Mouse (Mus musculus) hindbrain, embryonic 15.5 days (tissue): Measurements from ENCODE around the gene Nxnl2. TPM values are rescaled to one million over a fixed set of nuclear protein-coding genes. Genes with fewer than 3 reads are reported as not detected.

Source experiments
- ATAC-seq: fragments of 200-750 bp; cut with Nextera tagmentation; 2 replicates; pipeline ENCODE4 v1.8.0; 2017; ENCODE audit warnings: low read depth, moderate number of reproducible peaks, moderate TSS enrichment; ENCODE audit not compliant: low FRiP score
- H3K27ac ChIP-seq: fragments of 300-500 bp; sonication (generic); replicated peaks from 2 replicates; pipeline ENCODE4 v1.5.1; 2015; ENCODE audit warnings: mild to moderate bottlenecking, inconsistent platforms
- H3K27me3 ChIP-seq: fragments of 300-500 bp; sonication (generic); 2 replicates; pipeline ENCODE4 v1.6.1; 2015; ENCODE audit warnings: control low read depth, inconsistent platforms
- H3K36me3 ChIP-seq: fragments of 300-500 bp; sonication (generic); 2 replicates; pipeline ENCODE4 v1.6.1; 2015; ENCODE audit warnings: control low read depth, inconsistent platforms
- H3K4me1 ChIP-seq: fragments of 300-500 bp; sonication (generic); replicated peaks from 2 replicates; pipeline ENCODE4 v1.6.1; 2015; ENCODE audit warnings: control low read depth, inconsistent platforms
- H3K4me2 ChIP-seq: fragments of 300-500 bp; sonication (generic); 2 replicates; pipeline ENCODE4 v1.6.1; 2015; ENCODE audit warnings: moderate library complexity, mild to moderate bottlenecking, inconsistent platforms
- H3K4me3 ChIP-seq: fragments of 300-500 bp; sonication (generic); 2 replicates; pipeline ENCODE4 v1.5.1; 2015; ENCODE audit warnings: mild to moderate bottlenecking, inconsistent platforms
- H3K9ac ChIP-seq: fragments of 300-500 bp; sonication (generic); 2 replicates; pipeline ENCODE4 v1.6.1; 2015; ENCODE audit warnings: inconsistent platforms
- H3K9me3 ChIP-seq: fragments of 300-500 bp; sonication (generic); 2 replicates; pipeline ENCODE4 v1.6.1; 2016; ENCODE audit warnings: control low read depth, inconsistent platforms
- WGBS: fragments of 180-500 bp; shearing (Covaris S2); methylation state at CpG from one replicate; pipeline ENCODE4 v1.1.7; 2015; 5-methylcytosine and 5-hydroxymethylcytosine counted together
- polyA plus RNA-seq: library from polyadenylated mRNA; unstranded; fragments of >200 nt; fragmentation: Nextera tagmentation; extraction: Ambion mirVana; gene quantifications from 2 replicates; pipeline ENCODE4 v1.2.1, GENCODE M21; 2015

Gene Nxnl2
- polyA plus RNA-seq, result 3.4 and 4.0 TPM in 2 replicates

DNA sequence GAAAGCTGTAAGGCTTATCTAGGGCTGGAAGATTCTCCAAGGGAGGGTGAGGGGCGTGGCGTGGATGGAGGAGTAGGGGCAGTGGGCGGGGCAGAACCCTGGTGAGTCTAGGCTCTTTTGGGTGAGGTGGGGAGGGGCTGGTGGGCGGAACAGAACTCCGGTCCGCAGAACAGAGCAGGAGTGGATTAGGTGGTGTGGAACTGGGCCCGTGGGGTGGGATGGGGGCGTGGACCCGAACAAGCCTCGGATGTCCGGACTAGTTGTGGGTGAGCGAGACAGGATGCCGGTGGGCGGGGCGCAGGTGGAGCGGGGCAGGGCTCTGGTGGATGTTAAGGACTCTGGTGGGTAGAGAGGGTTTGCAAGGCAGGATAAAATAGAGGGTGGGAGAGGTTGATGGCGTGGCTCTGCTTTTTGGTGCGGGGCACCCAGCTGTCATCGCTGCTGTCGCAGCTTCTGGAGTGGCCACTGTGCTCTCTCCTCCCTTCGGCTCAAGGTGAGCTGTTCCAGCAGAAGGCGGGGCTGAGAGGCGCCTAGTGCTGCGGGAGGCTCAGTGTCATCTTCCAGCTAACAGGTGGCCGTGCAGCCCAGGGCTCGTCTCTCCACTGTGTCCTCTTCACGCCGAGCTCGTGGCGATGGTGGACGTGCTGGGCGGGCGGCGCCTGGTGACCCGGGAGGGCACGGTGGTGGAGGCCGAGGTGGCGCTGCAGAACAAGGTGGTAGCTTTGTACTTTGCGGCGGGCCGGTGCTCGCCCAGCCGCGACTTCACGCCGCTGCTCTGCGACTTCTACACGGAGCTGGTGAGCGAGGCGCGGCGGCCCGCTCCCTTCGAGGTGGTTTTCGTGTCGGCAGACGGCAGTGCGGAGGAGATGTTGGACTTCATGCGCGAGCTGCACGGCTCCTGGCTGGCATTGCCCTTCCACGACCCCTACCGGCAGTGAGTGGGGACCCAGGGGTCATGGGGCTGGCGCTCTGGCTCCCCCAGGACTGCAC, at the start of gene Nxnl2:
Gene Nxnl2 (plus strand): TSS at position 332 of the 990 bp plus-strand sequence.
- Histone ChIP-seq H3K9ac (peak within 1 kb of the TSS; percentile 43), H3K27ac (no peak within 1 kb of the TSS), H3K4me2 (peak within 1 kb of the TSS; percentile 95), H3K9me3 (no peaks in the 10 kb centered on the region), H3K27me3 (peaks cover 7% of the 10 kb centered on the region; the same call in 1 of the 2 replicates), H3K36me3 (no peaks in the 10 kb centered on the region), H3K4me3 (peak within 1 kb of the TSS; percentile 54), H3K4me1 (peaks cover 20% of the 10 kb centered on the region)
- peak; percentile 82 for ATAC-seq
- under 1% methylated on average over 60 of the region's 64 CpGs for whole genome bisulfite sequencing

GRCm38 (mm10) chr13:51121966-51122365, 48.9 kb upstream of the Nxnl2 start:
- no peaks in the 10 kb centered on the region for H3K36me3 ChIP-seq
- H3K27me3 ChIP-seq, result no peaks in the 10 kb centered on the region
- no peak overlapping the region for H3K9ac ChIP-seq
- H3K27ac ChIP-seq, result no peak overlapping the region
- no peak for ATAC-seq
- peaks cover 53% of the 10 kb centered on the region for H3K4me1 ChIP-seq
- no peak overlapping the region for H3K4me2 ChIP-seq
- no peak overlapping the region for H3K4me3 ChIP-seq
- 25% methylated on average over 1 of the region's 1 CpGs for WGBS
- H3K9me3 ChIP-seq, result no peaks in the 10 kb centered on the region

GRCm38 (mm10) chr13:51122771-51123170, 48.1 kb upstream of the Nxnl2 start:
- Histone ChIP-seq H3K9me3 (no peaks in the 10 kb centered on the region), H3K4me1 (peaks cover 53% of the 10 kb centered on the region), H3K36me3 (0 out of 2 replicates have a peak, but pooled peaks cover 1% of the 10 kb centered on the region), H3K9ac (no peak overlapping the region), H3K4me3 (no peak overlapping the region), H3K27ac (no peak overlapping the region), H3K4me2 (no peak overlapping the region), H3K27me3 (no peaks in the 10 kb centered on the region)
- ATAC-seq, result no peak
- WGBS, result 80% methylated on average over 8 of the region's 8 CpGs

DNA sequence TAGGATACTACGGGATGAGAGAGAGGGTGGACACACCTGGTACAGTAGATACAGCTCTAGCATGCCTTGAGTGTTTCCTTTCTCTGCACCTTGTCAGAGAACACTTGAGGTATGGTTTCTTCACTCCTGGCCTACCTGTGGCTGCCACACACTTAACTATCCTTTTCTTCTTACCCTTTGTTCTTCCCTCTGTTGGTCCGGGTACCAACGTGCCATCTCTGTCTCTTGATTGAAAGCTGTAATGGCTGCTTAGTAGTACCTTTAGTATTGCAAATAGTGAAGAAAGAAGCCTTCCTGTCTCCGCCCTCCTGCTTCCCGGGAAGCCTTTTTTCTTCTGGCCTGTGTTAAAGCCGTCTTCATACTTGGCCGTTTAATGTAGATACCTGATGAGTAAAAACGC, 45.5 kb upstream of the Nxnl2 start:
- H3K4me3 ChIP-seq, result no peak overlapping the region
- WGBS, result 72% methylated on average over 8 of the region's 8 CpGs
- H3K27ac ChIP-seq, result no peak overlapping the region
- no peak overlapping the region for H3K4me2 ChIP-seq
- no peak for ATAC-seq
- H3K4me1 ChIP-seq, result peaks cover 32% of the 10 kb centered on the region
- no peaks in the 10 kb centered on the region for H3K27me3 ChIP-seq
- no peak overlapping the region for H3K9ac ChIP-seq
- no peaks in the 10 kb centered on the region for H3K9me3 ChIP-seq
- H3K36me3 ChIP-seq, result 0 out of 2 replicates have a peak, but pooled peaks cover 4% of the 10 kb centered on the region

DNA sequence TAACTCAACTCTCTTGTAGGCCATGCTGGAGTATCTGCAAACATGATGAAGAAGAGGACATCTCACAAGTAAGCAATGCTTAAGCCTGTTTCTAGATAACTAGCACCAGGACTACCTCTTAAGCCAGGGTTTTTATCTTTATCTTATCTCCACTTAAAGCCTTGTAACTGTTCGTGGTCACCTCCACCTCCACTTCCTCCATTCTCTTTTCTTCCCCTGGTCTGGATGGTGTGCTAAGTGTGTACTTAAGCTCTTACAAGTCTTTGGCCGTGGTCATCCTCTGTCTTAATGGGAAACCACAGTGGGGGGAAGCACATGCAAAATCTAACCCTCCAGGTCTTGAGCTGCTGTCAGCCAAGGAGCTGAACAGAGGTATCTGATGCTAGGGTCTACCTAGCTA, 42.9 kb upstream of the Nxnl2 start:
- Histone ChIP-seq H3K36me3 (0 out of 2 replicates have a peak, but pooled peaks cover 4% of the 10 kb centered on the region), H3K27me3 (no peaks in the 10 kb centered on the region), H3K9ac (no peak overlapping the region), H3K4me1 (peaks cover 7% of the 10 kb centered on the region), H3K4me2 (no peak overlapping the region), H3K9me3 (no peaks in the 10 kb centered on the region), H3K27ac (no peak overlapping the region), H3K4me3 (no peak overlapping the region)
- WGBS, result 97% methylated on average over 2 of the region's 2 CpGs
- ATAC-seq, result no peak

DNA sequence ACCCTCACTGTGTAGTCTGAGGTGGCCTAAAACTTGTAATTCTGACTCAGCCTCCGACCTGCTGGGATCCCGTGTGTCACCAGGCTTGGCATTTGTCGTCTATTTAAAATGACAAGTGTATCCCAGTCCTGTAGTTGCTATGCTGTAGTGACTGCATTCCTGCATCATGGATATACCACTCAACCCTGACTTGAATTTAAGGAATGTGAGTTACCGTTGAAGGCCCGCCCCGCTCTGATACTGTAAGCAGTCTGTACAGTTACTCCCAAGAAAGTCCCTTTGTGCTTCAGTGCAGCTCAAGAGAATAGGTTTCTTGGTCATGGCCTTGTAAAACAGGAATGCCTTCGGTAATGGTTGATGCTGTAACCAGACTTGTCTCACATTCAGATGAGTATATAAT, 42.4 kb upstream of the Nxnl2 start:
- no peak overlapping the region for H3K4me3 ChIP-seq
- no peaks in the 10 kb centered on the region for H3K9me3 ChIP-seq
- 93% methylated on average over 7 of the region's 7 CpGs for WGBS
- no peak overlapping the region for H3K4me2 ChIP-seq
- peak; percentile 47; the same call in 1 of the 2 replicates for ATAC-seq
- H3K4me1 ChIP-seq, result 0 out of 2 replicates have a peak, but pooled peaks cover 4% of the 10 kb centered on the region
- 0 out of 2 replicates have a peak, but pooled peaks cover 4% of the 10 kb centered on the region for H3K36me3 ChIP-seq
- H3K27me3 ChIP-seq, result no peaks in the 10 kb centered on the region
- no peak overlapping the region for H3K9ac ChIP-seq
- no peak overlapping the region for H3K27ac ChIP-seq

- Histone ChIP-seq H3K27me3 (no peaks in the 10 kb centered on the region), H3K4me2 (no peak overlapping the region), H3K9me3 (no peaks in the 10 kb centered on the region), H3K9ac (no peak overlapping the region), H3K4me1 (no peaks in the 10 kb centered on the region), H3K4me3 (no peak overlapping the region), H3K27ac (no peak overlapping the region), H3K36me3 (peaks cover 14% of the 10 kb centered on the region)
- no peak for ATAC-seq
- 77% methylated on average over 10 of the region's 10 CpGs for WGBS
Measured at GRCm38 (mm10) chr13:51131179-51131578, 39.6 kb upstream of the Nxnl2 start.

GRCm38 (mm10) chr13:51136315-51136714, 34.5 kb upstream of the Nxnl2 start:
- no peak overlapping the region for H3K27ac ChIP-seq
- H3K4me2 ChIP-seq, result no peak overlapping the region
- H3K9ac ChIP-seq, result no peak overlapping the region
- no peak for ATAC-seq
- peaks cover 8% of the 10 kb centered on the region; the same call in 1 of the 2 replicates for H3K4me1 ChIP-seq
- H3K27me3 ChIP-seq, result no peaks in the 10 kb centered on the region
- no peak overlapping the region for H3K4me3 ChIP-seq
- WGBS, result 93% methylated on average over 4 of the region's 4 CpGs
- H3K9me3 ChIP-seq, result no peaks in the 10 kb centered on the region
- peaks cover 19% of the 10 kb centered on the region for H3K36me3 ChIP-seq

DNA sequence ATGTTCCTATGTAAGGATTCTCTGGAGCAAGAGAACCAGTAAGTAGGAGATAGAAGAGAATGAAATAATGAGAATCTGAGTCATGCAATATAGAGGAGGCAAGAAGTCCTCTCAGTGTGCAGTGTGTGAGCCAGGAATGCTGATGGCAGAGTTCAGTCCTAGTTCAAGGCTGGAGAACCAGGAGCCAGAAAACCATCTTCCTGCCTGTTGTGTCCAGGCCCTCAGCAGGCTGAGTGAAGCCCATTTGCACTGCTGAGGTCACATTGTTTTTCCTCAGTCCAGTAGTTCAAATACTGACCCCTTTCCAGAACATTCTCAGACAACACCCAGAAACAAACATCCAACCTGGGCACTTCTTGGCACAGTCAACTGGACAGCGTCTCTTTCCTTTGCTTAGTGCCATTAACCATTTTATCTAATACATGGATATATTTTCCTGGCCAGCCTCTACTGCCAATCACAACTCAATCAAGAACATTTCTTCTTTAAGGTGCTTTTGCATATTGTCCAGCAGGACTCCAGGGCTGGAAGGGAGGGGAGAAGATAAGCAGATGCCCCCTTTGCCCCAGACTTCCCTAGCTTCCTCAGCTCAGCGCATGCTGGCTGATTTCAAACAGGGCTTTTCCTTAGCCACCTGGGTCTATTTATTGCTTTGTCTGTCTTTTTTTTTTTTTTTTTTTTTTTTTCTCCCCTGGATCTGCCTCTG, 33.7 kb upstream of the Nxnl2 start:
- H3K27ac ChIP-seq, result no peak overlapping the region
- H3K27me3 ChIP-seq, result no peaks in the 10 kb centered on the region
- peaks cover 8% of the 10 kb centered on the region; the same call in 1 of the 2 replicates for H3K4me1 ChIP-seq
- 81% methylated on average over 2 of the region's 2 CpGs for WGBS
- ATAC-seq, result no peak; the same call in 1 of the 2 replicates
- no peak overlapping the region for H3K9ac ChIP-seq
- H3K4me2 ChIP-seq, result no peak overlapping the region
- no peaks in the 10 kb centered on the region for H3K9me3 ChIP-seq
- H3K36me3 ChIP-seq, result peaks cover 22% of the 10 kb centered on the region
- no peak overlapping the region for H3K4me3 ChIP-seq

DNA sequence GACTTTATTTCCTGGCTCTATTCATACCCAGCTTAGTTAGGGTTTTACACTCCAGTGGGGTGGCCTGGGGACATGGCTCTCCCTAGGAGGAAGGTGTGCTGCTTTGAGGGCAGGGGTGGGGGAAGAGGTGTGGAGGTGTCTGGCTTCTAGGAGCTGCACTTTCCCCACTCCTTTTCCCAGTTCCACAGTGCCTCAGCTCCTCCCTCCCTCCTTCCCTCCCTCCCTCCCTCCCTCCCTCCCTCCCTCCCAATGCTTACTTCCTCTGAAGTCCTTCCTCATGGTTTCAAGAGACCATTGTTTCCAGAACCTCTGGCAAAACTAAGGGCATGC, 33.2 kb upstream of the Nxnl2 start:
- Histone ChIP-seq H3K4me1 (peaks cover 8% of the 10 kb centered on the region; the same call in 1 of the 2 replicates), H3K4me2 (no peak overlapping the region), H3K4me3 (no peak overlapping the region), H3K9ac (no peak overlapping the region), H3K9me3 (no peaks in the 10 kb centered on the region), H3K27me3 (no peaks in the 10 kb centered on the region), H3K27ac (no peak overlapping the region), H3K36me3 (peaks cover 22% of the 10 kb centered on the region)
- ATAC-seq, result peak; percentile 33; the same call in 1 of the 2 replicates

DNA sequence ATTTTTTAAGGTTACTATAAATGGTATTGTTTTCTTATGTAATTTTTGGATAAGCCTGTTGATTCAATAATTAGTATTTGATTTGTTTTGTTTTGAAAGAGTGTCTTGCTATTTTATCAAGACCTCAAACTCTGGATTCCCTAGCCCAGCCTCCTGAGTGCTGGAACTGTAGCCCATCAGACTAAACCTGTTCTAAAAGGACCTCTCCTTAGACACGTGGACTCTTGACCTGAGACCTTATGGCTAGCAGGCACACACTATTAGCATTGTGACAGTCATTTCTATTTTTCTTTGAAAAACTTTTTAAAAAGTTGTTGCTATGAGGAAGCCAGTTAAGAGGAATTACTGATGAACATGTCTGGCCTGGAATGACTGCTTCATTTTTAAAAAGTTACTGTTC, 23.7 kb upstream of the Nxnl2 start:
- Histone ChIP-seq H3K27me3 (no peaks in the 10 kb centered on the region), H3K4me3 (no peak overlapping the region), H3K9me3 (no peaks in the 10 kb centered on the region), H3K4me2 (no peak overlapping the region), H3K36me3 (peaks cover 18% of the 10 kb centered on the region), H3K4me1 (no peaks in the 10 kb centered on the region), H3K9ac (no peak overlapping the region), H3K27ac (no peak overlapping the region)
- 78% methylated on average over 1 of the region's 1 CpGs for WGBS
- ATAC-seq, result no peak
